Mouse (Mus musculus) brain, embryonic 18.5 days (tissue): Measurements from ENCODE around the gene Ccer2.

ENCODE experiments used
- DNase-seq: peaks from one replicate; pipeline ENCODE4 v3.0.0-alpha.2; 2012; ENCODE audit warnings: low read depth, low spot score

Ccer2 gene

DNA sequence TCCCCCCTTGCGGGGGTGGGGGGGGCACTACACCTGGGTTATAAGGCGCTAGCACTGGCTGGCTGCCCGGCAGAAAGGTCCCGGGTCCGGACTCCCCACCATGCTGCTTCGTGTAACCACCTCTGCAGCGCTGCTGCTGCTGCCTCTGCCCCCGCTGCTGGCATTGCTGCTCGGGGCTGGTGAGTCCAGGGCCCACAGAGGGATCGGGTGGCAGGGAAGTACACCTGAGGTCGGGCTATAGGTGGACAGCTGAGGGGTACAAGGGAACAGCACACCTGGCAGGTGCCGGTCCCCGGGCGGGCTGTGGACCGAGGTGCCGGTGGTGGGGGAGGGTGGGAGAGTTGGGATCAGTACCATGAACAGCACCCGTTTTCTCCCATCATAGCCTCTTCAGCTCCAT, at the start of gene Ccer2:
Gene Ccer2, plus strand, starts transcription at position 96 of the 400 bp plus-strand sequence.
- no peak for DNase-seq

DNA sequence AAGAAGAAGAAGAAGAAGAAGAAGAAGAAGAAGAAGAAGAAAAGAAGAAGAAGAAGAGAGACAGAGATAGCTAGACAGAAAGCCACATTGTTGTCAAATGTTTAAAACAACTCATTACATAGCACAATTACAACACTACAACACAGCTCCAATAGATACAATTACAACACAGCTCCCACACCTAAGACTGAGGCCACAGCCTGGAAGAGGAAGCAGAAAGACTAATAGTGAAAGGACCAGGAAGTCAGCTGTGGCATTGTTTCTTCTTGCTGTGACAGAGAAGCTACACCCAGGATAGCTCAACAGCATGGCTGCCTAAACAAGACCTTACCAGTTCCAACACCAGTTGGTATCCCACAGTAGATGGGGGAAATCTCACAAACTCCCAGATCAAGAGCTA, 46.5 kb upstream of the Ccer2 start:
- no peak for DNase-seq

DNA sequence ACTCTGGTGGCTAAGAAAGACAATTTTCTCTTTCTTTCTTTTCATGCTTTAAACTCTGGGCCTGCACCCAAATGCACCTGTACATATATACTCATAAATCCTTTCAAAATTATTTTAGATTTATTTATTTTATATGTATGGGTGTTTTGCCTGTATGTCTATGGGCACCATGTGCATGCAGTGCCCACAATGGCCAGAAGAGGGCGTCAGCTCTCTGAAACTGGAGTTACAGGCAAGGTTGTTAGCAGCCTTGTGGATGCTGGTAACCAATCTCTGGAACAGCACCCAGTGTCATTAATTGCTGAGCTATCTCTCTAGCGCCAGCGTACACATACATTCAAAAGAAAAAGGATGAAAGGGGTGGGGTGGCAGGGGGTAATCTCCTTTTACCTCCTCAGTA, 45.0 kb upstream of the Ccer2 start:
- no peak for DNase-seq

DNA sequence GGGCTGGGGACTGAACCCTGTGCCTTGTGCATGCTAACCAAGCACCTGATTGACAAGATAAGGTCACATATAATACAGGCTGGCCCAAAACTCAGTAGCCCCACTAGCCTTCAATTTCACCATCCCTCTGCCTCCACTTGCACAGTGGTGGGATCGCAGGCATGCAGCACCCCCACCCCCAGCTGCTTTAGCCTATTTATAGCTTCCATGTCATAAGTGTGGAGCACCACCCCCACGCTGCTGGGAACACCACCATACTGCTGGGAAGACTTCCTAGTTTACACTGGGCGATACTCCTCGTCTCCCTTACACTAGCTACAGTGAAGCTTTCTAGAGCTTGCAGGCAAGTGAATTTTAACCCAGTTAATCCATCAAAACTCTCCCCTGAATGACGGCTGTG, 41.3 kb upstream of the Ccer2 start:
- no peak for DNase-seq

DNA sequence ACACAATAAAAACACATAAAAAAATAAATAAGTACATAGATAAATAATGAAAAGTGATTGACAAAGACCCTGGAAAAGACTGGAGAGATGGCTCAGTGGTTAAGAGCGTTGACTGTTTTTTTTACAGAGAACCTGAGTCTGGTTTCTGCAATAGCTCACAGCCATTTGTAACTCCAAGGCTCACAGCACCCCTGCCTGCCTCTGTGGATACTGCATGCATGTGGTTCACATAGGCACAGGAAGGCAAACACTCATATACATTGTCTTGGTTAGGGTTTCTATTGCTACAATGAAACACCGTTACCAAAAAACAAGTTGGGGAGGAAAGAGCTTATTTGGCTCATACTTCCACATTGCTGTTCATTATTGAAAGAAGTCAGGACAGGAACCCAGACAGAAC, 40.4 kb upstream of the Ccer2 start:
- DNase-seq, result no peak

DNA sequence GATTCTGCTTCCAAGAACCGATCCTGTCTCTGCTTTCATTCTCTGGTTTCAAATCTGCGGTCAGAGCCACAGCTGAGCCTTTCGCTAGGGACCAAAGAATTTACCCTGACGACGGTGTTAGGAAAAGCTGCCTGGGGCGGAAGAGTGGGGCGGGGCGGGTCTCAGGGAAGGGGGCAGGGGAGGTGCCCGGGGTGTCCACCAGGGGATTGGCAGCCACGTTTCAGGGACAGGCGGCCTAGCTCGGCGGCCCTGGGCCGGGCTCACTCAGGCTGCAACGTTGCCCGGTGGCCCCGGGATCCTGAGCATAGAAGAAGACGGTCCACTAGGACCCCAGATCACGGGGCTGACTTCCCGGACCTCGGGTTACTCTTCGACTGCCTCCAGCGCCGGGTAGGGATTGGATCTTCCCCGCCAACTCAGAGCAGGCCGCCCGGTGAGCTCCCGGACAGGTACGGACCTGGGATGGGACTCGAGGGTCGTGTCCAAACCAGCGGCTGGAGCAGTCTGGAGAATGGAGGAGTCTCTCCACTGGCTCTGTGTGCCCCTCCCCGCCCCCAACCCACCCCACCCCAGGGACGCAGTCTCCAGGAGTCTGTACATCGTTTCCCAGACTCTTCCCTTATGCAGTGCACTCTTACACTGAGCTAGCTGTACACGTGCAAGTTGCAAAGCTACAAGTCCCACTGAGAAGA, 39.2 kb upstream of the Ccer2 start, which contains the start of gene Fbxo17:
Gene Fbxo17, plus strand, starts transcription at position 215 of the 692 bp plus-strand sequence.
- DNase-seq, result no peak

DNA sequence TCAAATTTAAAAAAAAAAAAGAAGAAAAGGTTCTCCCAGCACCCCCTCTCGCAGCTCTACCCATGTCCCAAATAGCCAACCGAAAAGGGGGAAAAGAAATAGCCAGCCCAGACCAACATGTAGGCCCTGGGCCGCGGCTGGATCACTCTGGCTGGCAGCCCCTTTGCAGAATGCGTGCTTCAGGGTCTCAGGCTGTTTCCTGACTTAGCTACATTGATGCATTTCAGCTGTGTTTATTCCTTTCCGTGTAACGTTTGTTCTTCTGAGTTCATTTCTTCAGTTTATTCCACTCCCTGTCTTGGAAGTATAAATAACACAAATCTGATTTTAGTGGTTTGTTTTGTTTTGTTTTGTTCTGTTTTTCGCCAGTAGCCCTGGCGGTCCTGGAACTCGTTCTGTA, 38.2 kb upstream of the Ccer2 start:
- DNase-seq, result no peak

DNA sequence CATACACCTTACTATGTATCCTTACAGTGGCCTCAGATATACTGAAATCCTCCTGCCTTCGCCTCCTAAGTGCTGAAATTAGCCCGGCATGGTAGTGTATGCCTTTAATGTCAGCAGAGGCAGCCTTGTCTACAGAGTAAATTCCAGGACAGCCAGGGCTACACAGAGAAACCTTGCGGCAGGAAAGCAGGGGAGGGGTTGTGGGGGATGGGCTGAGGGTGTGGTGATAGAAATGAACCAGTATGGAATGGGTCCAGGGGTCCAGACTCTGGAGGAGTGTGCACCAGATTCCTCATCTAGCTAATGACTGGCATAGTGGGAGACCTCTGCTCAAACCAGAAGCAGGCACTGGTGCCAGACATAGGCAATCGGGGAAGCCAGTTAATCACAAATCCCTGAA, 36.8 kb upstream of the Ccer2 start:
- DNase-seq, result no peak

DNA sequence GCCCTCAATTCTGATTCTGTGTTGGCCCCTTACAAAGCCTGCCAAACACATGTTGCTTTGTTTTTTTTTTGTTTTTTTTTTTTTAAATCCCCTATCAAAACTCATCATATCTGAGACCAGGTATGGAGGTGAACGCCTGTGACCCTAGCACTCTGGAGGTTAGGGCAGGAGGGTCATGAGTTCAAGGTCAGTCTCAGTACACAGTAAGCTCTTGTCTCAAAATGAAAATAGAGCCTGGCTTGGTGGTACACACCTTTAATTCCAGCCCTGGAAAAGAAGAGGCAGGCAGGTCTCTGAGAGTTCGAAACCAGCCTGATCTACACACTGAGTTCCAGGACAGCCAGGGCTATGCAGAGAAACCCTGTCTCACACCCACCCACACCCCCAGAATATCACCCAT, 36.3 kb upstream of the Ccer2 start:
- no peak for DNase-seq

DNA sequence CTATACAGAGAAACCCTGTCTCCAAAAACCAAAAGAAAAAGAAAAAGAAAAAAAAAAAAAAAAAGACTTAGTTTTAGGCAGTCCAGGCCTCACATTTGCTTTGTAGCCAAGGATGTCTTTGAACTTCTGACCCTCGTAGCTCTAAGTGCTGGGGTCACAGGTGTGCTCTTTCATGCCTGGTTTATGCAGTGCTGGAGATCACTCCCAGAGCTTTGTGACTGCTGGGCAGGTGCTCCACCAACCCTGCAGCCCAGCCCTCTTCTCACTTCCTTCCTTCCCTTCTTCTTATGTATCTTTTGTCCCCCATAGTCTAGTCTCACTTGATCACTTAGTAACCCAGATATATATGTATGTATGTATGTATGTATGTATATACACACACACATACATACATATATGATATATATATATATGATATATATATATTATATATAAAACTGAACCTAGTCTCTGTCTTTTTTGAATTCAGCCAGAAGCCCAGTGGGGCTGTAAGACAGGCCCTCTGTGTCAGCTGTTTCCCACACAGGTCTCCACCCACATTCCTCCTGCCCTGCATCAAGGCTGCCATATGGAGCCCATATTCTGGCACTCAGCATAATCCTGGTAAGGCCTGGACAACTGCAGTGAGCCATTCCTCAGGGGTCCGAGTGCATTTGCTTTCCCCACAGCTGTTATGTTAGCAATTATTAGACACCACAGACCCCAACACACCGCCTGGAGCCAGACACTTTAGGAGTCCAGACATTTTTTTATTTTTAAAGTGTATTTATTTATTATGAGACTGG, 35.0 kb upstream of the Ccer2 start:
- no peak for DNase-seq

DNA sequence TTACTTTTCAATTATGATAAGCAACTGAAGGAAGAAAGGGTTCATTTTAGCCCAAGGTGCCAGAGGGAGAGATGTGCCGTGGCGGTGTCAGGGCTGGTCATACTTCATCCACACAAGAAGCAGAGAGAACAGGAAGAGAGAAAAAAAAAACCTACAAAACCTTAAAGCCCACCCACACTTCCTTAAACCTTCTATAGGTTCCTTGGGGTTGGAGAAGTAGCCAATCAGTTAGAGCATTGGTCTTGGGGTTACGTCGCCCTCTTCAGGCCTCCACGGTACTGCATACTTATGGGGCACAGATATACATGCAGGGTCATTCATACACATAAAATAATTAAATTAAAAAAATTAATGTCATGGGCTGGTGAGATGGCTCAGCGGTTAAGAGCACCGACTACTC, 33.9 kb upstream of the Ccer2 start:
- no peak for DNase-seq

DNA sequence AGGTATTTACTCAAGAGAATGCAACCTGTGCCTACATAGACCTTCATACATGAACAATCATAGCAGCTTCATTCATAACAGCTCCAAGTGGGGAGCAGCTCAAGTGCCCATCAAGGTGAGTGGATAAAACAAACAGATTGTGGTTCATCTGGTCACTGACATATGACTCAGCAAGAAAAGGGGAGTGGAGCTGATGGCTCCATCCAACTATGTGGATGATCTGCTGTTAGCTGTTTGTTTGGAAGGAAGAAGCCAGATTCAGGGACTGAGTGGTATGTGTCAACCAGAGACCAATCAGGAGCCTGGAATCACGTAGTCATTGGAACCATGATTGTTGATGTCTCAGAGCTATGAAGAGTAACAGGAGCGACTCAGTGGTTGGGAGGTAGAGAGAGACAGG, 31.4 kb upstream of the Ccer2 start:
- DNase-seq, result no peak

DNA sequence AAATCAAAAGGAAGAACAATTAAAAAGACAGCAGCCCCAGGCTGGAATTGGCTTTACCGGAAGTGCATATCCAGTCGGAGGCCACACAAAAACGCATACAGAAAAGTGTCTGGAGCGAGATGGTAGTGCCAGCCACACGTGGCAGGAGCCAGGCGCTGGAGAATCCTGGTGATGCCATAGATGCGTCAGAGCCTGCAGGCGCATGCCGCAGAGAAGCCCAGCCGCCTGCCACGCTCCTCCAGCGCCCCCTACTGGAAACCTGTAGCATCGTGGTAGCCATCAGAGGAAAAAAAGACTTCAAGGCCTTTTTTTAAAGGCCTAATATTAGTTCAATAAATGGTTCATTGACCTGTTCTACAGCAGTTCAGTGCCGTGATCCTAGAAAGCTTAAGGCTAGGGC, 29.4 kb upstream of the Ccer2 start:
- no peak for DNase-seq

DNA sequence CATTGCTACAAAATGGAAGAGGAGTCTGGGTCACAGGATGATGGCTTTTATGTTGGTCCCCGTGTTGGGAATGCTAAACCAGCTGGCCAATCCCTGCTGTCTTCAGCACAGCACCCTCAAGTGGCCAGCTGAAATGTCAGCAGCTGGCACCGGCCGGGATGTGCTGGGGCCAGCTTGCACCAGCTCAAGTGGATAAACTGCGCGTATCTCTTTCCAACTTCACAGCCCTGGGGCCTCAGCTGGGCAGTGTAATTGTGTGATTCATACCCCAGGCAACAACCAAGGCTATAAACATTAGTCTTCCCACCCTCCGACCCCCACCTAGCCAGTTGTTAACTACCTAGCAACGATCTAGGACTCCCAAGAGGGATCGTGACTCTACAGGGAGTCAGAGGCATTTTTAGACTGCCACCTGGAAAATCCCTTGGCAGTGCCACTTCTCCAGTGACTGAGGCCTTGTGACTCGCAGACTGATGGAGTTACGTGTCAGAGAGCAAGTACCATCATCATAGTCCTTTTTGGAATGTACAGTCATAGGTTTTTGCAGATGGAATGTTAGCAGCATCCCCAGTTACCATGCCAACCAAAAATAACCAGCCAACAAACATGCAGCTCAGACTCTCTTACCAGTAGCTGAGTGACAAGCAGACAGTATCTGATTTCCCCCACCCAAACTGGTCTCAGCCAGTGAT, 28.2 kb upstream of the Ccer2 start:
- no peak for DNase-seq

DNA sequence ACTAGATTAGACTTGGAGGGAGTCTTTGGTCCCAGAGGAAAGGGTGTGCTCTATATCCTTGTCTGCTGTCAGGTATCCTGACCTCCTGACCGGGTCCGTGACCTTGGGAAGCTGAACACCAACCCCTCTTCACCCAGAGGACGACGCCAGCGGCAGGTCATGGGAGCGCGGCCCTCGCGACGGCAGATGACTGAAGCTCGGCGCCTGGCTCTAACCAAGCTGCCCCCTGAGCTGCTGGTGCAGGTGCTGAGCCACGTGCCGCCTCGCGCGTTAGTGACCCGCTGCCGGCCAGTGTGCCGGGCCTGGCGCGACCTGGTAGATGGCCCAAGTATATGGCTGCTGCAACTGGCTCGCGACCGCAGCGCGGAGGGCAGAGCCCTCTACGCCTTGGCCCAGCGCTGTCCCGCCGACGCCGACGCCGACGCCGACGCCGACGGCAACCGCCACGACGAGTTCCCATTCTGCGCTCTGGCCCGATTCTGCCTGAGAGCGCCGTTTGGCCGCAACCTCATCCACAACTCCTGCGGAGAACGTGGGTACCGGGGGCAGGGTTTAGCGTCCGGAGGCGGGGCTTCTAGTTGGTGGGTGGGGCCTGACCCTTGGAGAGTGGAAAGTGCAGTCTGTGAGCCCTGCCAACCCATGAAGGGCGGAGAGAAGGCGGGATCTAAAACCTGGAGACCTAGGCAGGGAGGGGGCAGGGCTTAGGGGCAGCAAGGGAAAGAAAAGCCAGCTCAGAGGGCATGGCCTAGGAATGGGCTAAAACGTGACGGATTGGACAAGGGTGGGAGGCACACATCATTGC, 23.4 kb upstream of the Ccer2 start:
- peak; percentile 22 for DNase-seq

DNA sequence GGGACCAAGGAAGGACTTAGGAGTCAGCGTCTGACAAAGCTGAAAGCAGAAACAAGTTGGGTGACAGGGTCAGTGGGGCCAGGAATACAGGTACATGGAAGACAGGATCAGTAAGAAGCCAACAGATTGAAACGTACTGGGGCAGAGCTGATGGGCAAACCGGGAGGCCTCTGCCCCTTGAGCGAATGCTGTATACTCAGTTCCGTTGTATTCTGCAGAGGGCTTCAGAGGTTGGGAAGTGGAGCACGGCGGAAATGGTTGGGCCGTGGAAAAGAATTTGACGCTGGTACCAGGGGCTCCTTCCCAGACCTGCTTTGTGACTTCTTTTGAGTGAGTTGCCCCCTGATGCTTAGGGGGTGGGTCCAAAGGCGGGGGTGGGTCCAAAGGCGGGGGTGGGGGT, 22.8 kb upstream of the Ccer2 start:
- DNase-seq, result no peak

DNA sequence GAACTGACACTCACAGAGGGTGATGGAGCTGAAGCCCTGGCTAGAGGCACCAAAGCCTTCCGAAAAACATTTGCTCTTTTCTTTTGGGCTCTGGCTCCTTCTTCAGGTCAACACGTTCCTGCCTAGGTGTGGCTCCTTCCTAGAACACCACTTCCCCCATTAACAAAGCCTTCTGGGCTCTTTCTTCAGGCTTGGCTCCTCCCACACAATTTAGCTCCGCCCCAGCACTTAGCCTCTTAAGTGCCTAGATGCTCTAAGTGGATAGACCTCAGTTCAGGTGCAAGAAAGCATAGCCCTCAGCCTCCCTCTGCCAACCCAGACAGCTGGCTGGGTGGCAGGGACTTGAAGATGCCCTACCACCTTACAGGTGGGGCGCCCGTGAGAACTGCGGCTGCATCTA, 20.3 kb upstream of the Ccer2 start:
- DNase-seq, result no peak

DNA sequence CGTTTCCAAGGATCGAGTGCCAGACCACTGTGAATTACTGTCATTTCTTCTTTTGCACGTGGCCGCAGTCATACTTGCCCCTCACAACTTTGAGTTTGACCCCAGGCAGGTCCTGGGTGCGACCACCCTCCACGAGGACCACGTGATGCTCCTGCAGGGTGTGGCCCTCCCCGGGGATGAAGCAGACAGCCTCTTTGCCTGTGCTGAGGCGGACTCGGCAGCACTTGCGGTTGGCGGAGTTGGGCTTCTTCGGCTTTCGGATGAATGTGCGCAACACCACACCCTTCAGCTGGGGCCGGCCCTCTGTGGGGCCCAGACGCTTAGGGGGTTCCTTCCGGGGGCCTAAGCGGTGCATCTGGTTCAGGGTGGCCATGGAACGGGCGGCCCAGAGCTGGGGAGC, 16.1 kb upstream of the Ccer2 start:
- DNase-seq, result no peak

DNA sequence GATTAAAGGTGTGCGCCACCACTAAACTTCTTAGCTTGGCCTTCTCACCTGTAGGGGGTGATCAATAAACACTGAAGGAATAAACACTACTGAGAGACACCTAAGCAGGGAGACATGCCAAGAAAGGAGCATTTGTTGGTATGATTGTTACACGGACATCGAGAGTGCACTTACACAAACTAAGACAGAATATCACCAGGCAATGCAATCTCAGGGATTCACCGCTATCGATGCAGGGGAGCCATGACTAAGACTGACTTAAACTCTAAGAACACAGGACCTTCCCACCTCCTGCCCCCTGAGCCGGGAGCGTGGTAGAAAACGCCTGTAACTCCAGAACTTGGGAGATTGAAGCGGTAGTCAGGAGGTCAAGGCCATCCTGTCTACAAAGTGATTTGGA, 15.0 kb upstream of the Ccer2 start:
- DNase-seq, result no peak

DNA sequence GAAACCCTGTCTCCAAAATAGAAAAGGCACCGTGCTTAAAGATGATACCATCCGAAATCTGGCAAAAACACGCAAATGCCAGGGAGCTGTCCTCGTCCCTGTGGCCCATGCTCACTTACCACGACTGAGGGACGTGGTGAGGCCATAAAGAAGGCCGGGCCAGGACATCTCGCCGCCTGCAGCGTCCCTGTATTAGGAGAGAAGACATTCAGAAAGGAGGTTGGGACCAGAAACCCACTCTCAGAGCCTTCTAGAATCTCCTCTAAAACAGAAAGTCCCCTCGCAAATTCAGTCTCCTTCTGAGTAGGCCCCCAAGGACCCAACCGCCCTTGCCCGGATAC, 14.6 kb upstream of the Ccer2 start:
- DNase-seq, result no peak

DNA sequence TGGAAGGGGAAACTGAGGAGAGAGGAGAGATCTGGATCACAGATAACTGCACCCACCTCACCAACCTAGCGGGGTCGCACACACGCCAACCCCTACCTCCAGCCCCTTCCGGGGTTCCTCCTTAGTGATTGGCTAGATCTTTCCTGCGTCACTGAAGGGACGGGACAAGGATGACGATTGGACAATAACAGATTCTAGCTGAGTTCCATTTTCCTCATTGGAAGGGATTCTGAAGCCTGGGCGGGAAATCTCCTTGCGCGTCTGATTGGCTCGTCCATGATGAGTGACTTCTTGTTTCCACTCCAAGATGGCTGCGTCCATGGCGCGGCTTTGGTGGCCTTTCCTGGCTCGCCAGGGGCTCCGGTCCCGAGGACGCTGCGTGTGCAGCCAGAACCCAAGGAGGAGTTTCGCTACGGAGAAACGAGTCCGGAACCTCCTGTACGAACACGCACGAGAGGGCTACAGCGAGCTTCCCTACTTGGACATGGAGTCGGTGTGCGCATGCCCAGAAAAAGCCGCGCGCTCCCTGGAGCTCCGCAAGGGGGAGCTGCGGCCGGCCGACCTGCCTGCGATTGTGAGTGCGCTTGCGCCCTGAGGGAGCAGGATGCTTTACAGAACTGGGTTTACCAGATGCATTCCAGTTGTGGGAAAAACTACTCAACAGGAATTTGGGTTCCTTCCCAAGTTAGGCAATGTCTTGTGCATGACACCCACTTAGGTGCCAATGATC, 14.1 kb upstream of the Ccer2 start, which contains the start of the genes Mrps12 and Sars2:
Gene Mrps12, minus strand, starts transcription at position 112 of the 730 bp plus-strand sequence.
Gene Sars2, plus strand, starts transcription at position 284 of the 730 bp plus-strand sequence.
- peak; percentile 98 for DNase-seq
